Mouse (Mus musculus): ENCODE data around the gene Sstr4. TPM values are rescaled to one million over a fixed set of nuclear protein-coding genes. Genes with fewer than 3 reads are reported as not detected.

The Sstr4 gene
- polyA plus RNA-seq, 1 experiment from 2014 or later = 1.0 TPM

DNA sequence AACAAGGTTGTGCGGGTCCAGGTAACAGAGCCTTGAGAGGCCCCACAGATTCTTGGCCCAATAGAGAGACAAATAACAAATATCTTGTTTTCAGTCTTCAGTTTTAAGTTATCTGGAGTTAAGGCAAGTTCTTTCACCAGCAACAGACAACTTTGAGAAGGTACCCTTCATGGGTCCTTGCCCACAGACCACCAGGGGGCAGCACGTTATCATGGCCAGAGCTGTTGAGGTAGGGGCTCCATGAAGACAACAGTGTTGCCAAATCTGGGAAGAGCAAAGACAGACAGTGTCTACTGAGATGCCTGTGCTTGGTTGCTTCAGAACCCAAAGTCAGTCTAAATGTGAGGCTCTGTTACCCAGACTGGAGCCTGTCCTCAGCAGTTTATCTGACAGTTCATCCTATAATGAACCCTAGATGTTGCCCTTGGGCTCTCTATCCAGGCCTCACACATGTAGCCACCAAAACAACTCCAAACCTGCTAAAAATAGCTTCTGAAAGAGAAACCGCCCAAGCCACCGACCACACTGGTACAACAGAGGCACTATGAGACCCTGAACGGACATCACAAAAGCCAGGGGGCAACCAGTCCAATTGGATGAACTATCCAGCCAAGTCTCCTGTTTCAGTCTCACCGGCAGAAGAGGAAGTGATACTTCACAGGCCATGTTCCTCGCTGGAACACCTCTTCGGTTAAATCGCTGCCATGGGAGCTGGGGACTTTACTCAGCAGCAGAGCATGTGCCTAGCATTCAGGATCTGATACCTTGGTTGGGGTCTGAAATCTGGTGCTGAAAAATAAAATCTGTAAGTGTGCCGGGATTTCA is 19.6 kb upstream of the Sstr4 start:
- Histone ChIP-seq H3K27me3 (replicated peaks) (no peaks in the 10 kb centered on the region), H3K27ac (no peak overlapping the region), H3K4me2 (replicated peaks) (no peak overlapping the region), H3K9me3 (no peaks in the 10 kb centered on the region), H3K9ac (no peak overlapping the region), H3K4me1 (no peaks in the 10 kb centered on the region), H3K4me3 (no peak overlapping the region), H3K36me3 (no peaks in the 10 kb centered on the region)
- 0 out of 2 replicates have a peak, but pooled peaks have one; percentile 50 for ATAC-seq (ENCODE audit: low FRiP score, low read depth)
- WGBS = 75% methylated on average over 10 of the region's 10 CpGs

GRCm38 (mm10) chr2:148378817-148379342 is 16.3 kb upstream of the Sstr4 start:
- no peaks in the 10 kb centered on the region for H3K27me3 ChIP-seq (replicated peaks)
- H3K9ac ChIP-seq = no peak overlapping the region
- H3K36me3 ChIP-seq = no peaks in the 10 kb centered on the region
- WGBS = 75% methylated on average over 1 of the region's 1 CpGs
- H3K27ac ChIP-seq = no peak overlapping the region
- H3K4me1 ChIP-seq = no peaks in the 10 kb centered on the region
- ATAC-seq (ENCODE audit: low FRiP score, low read depth) = no peak
- H3K4me3 ChIP-seq = no peak overlapping the region
- no peak overlapping the region for H3K4me2 ChIP-seq (replicated peaks)
- H3K9me3 ChIP-seq = no peaks in the 10 kb centered on the region

GRCm38 (mm10) chr2:148379899-148380413 is 15.2 kb upstream of the Sstr4 start:
- Histone ChIP-seq H3K4me2 (replicated peaks) (no peak overlapping the region), H3K36me3 (no peaks in the 10 kb centered on the region), H3K4me3 (no peak overlapping the region), H3K4me1 (no peaks in the 10 kb centered on the region), H3K27me3 (replicated peaks) (no peaks in the 10 kb centered on the region), H3K27ac (no peak overlapping the region), H3K9me3 (no peaks in the 10 kb centered on the region), H3K9ac (no peak overlapping the region)
- ATAC-seq (ENCODE audit: low FRiP score, low read depth) = no peak
- WGBS = 94% methylated on average over 1 of the region's 1 CpGs

- Histone ChIP-seq H3K36me3 (no peaks in the 10 kb centered on the region), H3K9me3 (no peaks in the 10 kb centered on the region), H3K4me1 (no peaks in the 10 kb centered on the region), H3K9ac (no peak overlapping the region), H3K4me2 (replicated peaks) (no peak overlapping the region), H3K4me3 (no peak overlapping the region), H3K27me3 (replicated peaks) (no peaks in the 10 kb centered on the region), H3K27ac (no peak overlapping the region)
- no peak for ATAC-seq (ENCODE audit: low FRiP score, low read depth)
- 87% methylated on average over 2 of the region's 2 CpGs for WGBS
Measured at GRCm38 (mm10) chr2:148381076-148381475, 14.1 kb upstream of the Sstr4 start.

GRCm38 (mm10) chr2:148386476-148386875 is 8.7 kb upstream of the Sstr4 start:
- 90% methylated on average over 3 of the region's 3 CpGs for WGBS
- no peaks in the 10 kb centered on the region for H3K27me3 ChIP-seq (replicated peaks)
- no peak overlapping the region for H3K4me3 ChIP-seq
- H3K9ac ChIP-seq = no peak overlapping the region
- H3K4me1 ChIP-seq = no peaks in the 10 kb centered on the region
- H3K36me3 ChIP-seq = no peaks in the 10 kb centered on the region
- H3K4me2 ChIP-seq (replicated peaks) = no peak overlapping the region
- H3K27ac ChIP-seq = no peak overlapping the region
- ATAC-seq (ENCODE audit: low FRiP score, low read depth) = no peak
- no peaks in the 10 kb centered on the region for H3K9me3 ChIP-seq

- 94% methylated on average over 2 of the region's 2 CpGs for WGBS
- H3K9ac ChIP-seq = no peak overlapping the region
- H3K9me3 ChIP-seq = no peaks in the 10 kb centered on the region
- ATAC-seq (ENCODE audit: low FRiP score, low read depth) = no peak
- H3K4me3 ChIP-seq = no peak overlapping the region
- no peaks in the 10 kb centered on the region for H3K27me3 ChIP-seq (replicated peaks)
- H3K4me1 ChIP-seq = no peaks in the 10 kb centered on the region
- H3K4me2 ChIP-seq (replicated peaks) = no peak overlapping the region
- H3K36me3 ChIP-seq = no peaks in the 10 kb centered on the region
- no peak overlapping the region for H3K27ac ChIP-seq
Measured at GRCm38 (mm10) chr2:148386927-148387326, 8.2 kb upstream of the Sstr4 start.

- Histone ChIP-seq H3K27me3 (replicated peaks) (no peaks in the 10 kb centered on the region), H3K4me3 (no peak overlapping the region), H3K36me3 (no peaks in the 10 kb centered on the region), H3K9ac (no peak overlapping the region), H3K4me1 (no peaks in the 10 kb centered on the region), H3K4me2 (replicated peaks) (no peak overlapping the region), H3K27ac (no peak overlapping the region), H3K9me3 (no peaks in the 10 kb centered on the region)
- ATAC-seq (ENCODE audit: low FRiP score, low read depth) = no peak
- 78% methylated on average over 6 of the region's 6 CpGs for WGBS
Measured at GRCm38 (mm10) chr2:148387652-148388581, 7.2 kb upstream of the Sstr4 start.

DNA sequence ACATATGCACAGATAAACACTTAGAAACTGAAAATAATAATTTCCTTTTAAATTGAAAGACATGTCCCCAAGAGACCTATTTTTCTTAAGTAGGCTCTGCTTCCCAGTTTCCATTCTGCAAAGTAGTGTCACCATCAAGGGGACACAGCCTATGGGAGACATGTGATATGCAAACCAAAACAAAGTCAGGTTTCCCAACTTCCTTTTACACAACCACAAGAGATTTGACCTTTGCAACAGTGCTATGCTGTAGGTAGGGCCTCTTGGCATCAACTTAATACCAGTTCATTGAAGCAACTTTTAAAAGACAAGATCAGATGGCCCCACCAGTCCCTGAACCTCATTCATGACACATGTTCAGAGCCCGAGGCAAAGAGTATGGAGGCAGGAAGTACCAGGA is 2.0 kb upstream of the Sstr4 start:
- no peaks in the 10 kb centered on the region for H3K4me1 ChIP-seq
- no peak overlapping the region for H3K9ac ChIP-seq
- no peak overlapping the region for H3K27ac ChIP-seq
- WGBS = 85% methylated on average over 1 of the region's 1 CpGs
- ATAC-seq (ENCODE audit: low FRiP score, low read depth) = no peak
- no peak overlapping the region for H3K4me2 ChIP-seq (replicated peaks)
- H3K9me3 ChIP-seq = no peaks in the 10 kb centered on the region
- no peaks in the 10 kb centered on the region for H3K36me3 ChIP-seq
- peaks cover 31% of the 10 kb centered on the region for H3K27me3 ChIP-seq (replicated peaks)
- H3K4me3 ChIP-seq = no peak overlapping the region

DNA sequence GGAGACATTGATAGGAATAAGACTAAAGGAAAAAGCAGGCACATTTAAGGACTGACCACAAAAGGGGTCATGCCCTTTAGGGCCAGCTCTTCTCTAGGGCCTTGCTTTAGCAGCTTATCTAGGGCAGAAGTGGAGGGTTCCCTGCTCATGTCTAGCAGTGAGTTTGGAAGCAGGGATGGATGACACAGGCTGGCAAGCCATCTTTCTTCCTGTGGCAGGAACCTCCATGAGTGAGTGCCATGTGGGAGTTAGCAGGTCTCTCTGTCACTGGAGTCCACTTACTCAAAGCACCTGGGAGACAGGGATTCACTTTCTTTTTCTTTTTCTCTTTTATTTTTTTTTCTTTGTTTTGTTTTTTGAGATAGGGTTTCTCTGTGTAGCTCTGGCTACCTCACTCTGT is 1.3 kb upstream of the Sstr4 start:
- no peak overlapping the region for H3K4me2 ChIP-seq (replicated peaks)
- peaks cover 31% of the 10 kb centered on the region for H3K27me3 ChIP-seq (replicated peaks)
- no peaks in the 10 kb centered on the region for H3K4me1 ChIP-seq
- H3K9ac ChIP-seq = no peak overlapping the region
- no peaks in the 10 kb centered on the region for H3K9me3 ChIP-seq
- H3K4me3 ChIP-seq = no peak overlapping the region
- H3K36me3 ChIP-seq = no peaks in the 10 kb centered on the region
- ATAC-seq (ENCODE audit: low FRiP score, low read depth) = no peak
- H3K27ac ChIP-seq = no peak overlapping the region

DNA sequence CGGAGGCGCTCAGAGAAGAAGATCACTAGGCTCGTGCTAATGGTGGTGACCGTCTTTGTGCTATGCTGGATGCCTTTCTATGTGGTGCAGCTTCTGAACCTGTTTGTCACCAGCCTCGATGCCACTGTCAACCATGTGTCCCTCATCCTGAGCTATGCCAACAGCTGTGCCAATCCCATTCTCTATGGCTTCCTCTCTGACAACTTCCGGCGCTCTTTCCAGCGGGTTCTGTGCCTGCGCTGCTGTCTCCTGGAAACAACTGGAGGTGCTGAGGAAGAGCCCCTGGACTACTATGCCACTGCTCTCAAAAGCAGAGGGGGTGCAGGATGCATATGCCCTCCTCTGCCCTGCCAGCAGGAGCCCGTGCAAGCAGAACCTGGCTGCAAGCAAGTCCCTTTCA is 1.1 kb downstream of the Sstr4 start:
- Histone ChIP-seq H3K9me3 (no peaks in the 10 kb centered on the region), H3K4me3 (no peak overlapping the region), H3K4me2 (replicated peaks) (peak overlapping the region; percentile 94), H3K36me3 (no peaks in the 10 kb centered on the region), H3K27me3 (replicated peaks) (peaks cover 31% of the 10 kb centered on the region), H3K27ac (no peak overlapping the region), H3K4me1 (no peaks in the 10 kb centered on the region), H3K9ac (no peak overlapping the region)
- no peak; the same call in 1 of the 2 replicates for ATAC-seq (ENCODE audit: low FRiP score, low read depth)
- 75% methylated on average over 10 of the region's 10 CpGs for WGBS

GRCm38 (mm10) chr2:148397015-148397783 is 2.1 kb downstream of the Sstr4 start:
- no peaks in the 10 kb centered on the region for H3K9me3 ChIP-seq

DNA sequence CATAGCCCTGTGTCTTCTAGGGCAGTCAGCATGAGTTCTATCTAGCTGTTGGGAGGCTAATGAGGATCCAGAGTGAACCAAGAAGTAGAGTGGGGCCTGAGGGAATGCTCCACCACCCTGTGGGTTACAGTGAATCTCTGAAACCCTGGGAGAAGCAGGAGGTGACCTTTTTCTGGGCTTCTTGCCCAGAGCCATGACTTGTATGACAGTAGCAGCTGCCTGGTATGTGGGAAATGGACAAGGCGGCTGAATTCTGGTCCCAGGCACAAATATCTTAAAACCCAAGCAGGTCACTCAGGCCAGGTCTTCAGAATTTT is 2.6 kb downstream of the Sstr4 start:
- Histone ChIP-seq H3K9ac (no peak overlapping the region), H3K4me3 (no peak overlapping the region), H3K36me3 (no peaks in the 10 kb centered on the region), H3K4me1 (no peaks in the 10 kb centered on the region), H3K27ac (no peak overlapping the region), H3K4me2 (replicated peaks) (no peak overlapping the region), H3K9me3 (no peaks in the 10 kb centered on the region), H3K27me3 (replicated peaks) (peaks cover 31% of the 10 kb centered on the region)
- 91% methylated on average over 1 of the region's 1 CpGs for WGBS
- ATAC-seq (ENCODE audit: low FRiP score, low read depth) = no peak

More at GRCm38 (mm10) chr2:148397015-148397783, 2.1 kb downstream of the Sstr4 start:
- no peaks in the 10 kb centered on the region for H3K4me1 ChIP-seq
- WGBS = 78% methylated on average over 11 of the region's 11 CpGs
- no peak overlapping the region for H3K4me3 ChIP-seq
- H3K9ac ChIP-seq = no peak overlapping the region
- no peak for ATAC-seq (ENCODE audit: low FRiP score, low read depth)
- H3K4me2 ChIP-seq (replicated peaks) = no peak overlapping the region
- H3K27me3 ChIP-seq (replicated peaks) = peaks cover 31% of the 10 kb centered on the region
- H3K36me3 ChIP-seq = no peaks in the 10 kb centered on the region
- no peak overlapping the region for H3K27ac ChIP-seq
